Mouse (Mus musculus) urinary bladder, adult 2 months (tissue): ENCODE results near the gene Hhat. TPM values are rescaled to one million over a fixed set of nuclear protein-coding genes. Genes with fewer than 3 reads are reported as not detected.
A peak's percentile ranks its signal among the peaks of the same experiment; 100 is the strongest.

Experiments
- DNase-seq: peaks from one replicate; pipeline ENCODE4 v3.0.0; 2022; ENCODE audit warnings: low spot score
- polyA plus RNA-seq: library from polyadenylated mRNA; depleted of rRNA; stranded (reverse); fragments of >200 nt; gene quantifications from 2 replicates; pipeline ENCODE4 v1.2.3, GENCODE M21; 2012

The Hhat gene
- polyA plus RNA-seq, 1 experiment = 3.1 TPM

DNA sequence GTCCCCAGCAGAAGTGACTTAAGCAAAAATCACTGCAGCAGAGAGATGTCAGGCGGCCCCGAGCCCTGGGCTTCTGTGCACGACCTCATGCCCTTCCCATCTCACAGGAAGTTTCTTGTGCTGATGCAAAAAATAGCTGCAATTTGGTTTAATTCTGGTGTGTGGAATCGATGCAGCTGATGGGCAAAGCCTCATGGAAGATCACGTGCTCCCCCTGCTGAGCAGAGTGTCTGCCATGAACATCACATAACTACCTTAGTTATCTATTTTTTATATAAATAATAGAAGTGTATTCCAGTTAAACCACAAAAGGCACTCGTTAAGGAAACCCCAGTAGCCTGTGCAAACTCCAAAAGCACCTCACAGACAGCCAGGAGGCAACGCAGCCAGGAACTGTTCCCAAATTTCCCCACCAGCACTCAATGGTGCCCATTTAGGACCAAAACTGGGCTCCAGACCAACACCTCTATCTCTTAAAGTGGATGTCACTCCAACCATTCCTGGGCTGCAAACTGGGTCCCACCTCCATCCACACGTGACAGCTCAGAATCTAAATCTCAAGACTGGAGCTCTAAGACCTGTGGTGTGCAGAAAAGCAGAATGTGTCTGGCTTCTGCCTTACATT is 118.9 kb downstream of the Hhat start:
- DNase-seq = no peak

- DNase-seq = no peak
These were observed 120.4 kb downstream of the Hhat start for GRCm38 (mm10) chr1:192650586-192650985.

- no peak for DNase-seq
These were observed 121.0 kb downstream of the Hhat start for GRCm38 (mm10) chr1:192650023-192650422.

DNA sequence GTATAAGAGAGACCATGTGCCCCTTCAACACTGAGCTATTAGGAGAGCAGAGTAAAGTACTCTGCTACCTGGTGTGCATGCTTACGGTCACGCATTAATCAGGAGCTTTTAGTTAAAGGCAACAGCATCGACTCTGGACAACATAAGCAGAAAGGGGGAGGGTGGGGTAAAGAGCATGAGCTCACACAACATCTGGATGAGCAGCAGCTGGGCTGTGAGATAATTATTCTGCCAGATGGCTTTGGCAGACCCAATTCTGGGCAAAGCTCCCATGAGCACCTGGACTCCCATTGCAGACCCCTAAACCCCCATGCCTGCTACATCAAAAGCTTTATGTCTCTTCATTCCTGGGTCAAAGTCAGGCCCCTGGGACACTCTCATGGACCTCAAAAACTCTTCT is 121.8 kb downstream of the Hhat start:
- no peak for DNase-seq

DNA sequence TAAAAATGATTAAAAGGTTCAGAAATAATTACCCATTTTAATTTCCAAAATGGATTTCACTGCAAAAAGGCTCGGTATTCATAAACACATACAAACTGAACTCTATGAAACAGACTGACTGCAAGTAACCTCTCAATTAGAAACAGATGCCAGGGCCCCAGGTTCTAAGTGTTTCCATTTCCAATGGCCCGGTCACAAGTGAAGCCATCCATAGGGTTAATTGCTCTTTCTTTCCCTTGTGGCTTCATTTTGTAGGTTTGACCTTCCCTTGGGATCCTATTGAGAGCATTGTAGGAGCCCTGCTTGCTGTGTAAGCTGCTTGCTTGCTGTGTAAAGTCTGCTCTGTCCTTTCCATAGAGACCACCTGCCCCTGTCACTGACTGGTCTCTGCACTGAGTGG is 123.7 kb downstream of the Hhat start:
- DNase-seq = no peak

DNA sequence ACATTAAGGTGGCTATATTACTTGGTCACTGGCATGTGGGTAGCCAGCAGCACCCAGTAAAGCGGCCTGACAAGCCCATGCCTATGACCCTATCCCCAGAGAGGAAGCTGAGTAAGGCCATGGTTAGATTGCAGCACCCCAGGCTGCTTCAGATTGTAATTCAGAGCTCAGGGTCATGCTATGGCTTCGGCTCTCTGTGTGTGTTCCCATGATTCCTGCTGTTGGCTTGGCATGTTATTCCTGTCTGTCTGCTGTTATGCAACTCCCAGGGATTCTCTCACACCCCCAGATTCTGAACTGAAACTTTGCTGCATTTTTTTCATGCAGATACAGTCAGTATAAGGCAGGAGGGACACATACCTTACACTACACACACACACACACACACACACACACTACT is 128.9 kb downstream of the Hhat start:
- DNase-seq = no peak

GRCm38 (mm10) chr1:192639175-192639574 is 131.8 kb downstream of the Hhat start:
- DNase-seq = no peak

- no peak for DNase-seq
These were observed 149.2 kb downstream of the Hhat start for GRCm38 (mm10) chr1:192621843-192622242.

GRCm38 (mm10) chr1:192613271-192613670 is 157.8 kb downstream of the Hhat start:
- DNase-seq = no peak

- no peak for DNase-seq
These were observed 158.9 kb downstream of the Hhat start for GRCm38 (mm10) chr1:192611996-192612739.

GRCm38 (mm10) chr1:192606876-192607275 is 164.1 kb downstream of the Hhat start:
- DNase-seq = no peak

DNA sequence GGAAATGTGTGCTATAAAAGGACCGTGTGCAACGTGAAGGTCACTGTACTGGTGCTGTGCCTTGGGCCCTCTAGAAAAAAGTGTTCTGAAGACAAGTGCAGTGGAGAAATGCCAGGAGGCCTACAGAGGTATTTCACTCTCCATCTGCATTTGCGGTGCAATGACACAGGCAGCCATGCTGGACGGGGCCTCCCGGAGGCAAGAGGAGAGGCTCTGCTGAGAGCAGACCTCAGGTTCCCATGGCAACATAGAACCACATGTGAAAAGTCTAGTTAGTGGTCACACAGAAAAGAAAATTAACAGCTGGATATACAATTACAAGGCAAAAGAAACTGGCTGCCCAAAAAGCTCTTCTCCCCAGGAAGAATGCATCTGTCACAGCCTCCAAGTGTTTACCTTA is 166.6 kb downstream of the Hhat start:
- no peak for DNase-seq

- DNase-seq = no peak
These were observed 167.5 kb downstream of the Hhat start for GRCm38 (mm10) chr1:192603556-192603955.

- no peak for DNase-seq
These were observed 169.8 kb downstream of the Hhat start for GRCm38 (mm10) chr1:192601206-192601605.

DNA sequence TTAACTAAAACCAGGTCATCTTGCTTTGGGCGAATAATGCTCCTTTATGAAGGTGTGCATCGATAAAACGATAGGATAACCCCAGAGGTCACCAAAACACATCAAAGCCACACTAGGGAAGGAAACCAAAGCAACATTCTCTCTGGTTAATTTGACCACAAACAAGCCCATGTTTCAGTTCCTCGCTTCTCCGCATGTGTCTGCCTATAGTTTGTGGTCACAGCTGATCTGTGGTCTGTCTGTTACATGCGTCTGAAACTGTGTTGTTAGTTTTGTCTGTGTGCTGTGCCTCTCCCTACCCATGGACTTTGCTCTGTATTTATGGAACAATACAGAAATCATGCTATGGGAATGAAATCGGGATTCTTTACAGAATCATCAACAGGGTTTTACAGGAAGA is 171.3 kb downstream of the Hhat start:
- DNase-seq = no peak

GRCm38 (mm10) chr1:192598380-192598779 is 172.6 kb downstream of the Hhat start:
- peak; percentile 54 for DNase-seq

DNA sequence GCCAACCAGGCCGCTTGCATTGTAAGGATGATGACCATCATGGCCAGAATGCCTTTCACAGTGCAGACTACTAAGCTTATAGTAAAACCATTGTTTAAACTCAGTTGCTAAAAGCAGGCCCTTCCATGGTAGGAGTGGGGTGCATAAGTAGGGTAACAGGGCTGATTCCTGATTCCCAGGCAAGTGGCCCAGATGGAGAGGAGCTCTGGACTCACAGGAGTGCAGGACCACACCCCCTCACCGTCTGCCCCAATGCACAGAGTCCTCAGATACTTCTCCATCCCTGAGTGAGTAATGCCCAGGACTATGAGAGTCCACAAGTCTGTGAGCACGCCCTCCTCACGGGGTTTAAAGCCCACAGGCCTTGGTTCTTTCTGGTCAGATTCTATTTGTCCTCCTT is 175.6 kb downstream of the Hhat start:
- DNase-seq = no peak

- DNase-seq = no peak
These were observed 177.5 kb downstream of the Hhat start for GRCm38 (mm10) chr1:192593492-192593891.

GRCm38 (mm10) chr1:192587451-192587850 is 183.6 kb downstream of the Hhat start:
- no peak for DNase-seq

DNA sequence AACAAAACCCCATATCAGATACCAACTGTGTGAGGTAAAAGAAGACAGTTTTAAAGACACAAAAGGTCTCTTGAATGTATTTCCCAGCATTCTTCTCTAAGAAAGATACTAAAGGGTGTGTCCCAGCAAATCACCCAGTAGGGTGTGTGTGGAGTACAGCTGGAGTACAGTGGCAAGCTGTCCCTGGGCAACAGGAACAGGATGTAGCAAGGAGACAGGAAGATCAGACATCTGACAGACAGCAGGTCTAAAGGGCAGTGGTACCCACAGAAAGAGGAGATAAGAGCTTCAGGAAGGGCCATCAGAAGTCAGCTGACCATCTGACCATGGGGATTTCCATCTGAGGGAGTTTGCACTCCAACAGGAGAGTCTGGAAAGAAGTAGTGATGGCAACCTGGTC is 185.7 kb downstream of the Hhat start:
- DNase-seq = no peak

GRCm38 (mm10) chr1:192582921-192583320 is 188.1 kb downstream of the Hhat start:
- DNase-seq = no peak

GRCm38 (mm10) chr1:192564691-192565090 is 206.3 kb downstream of the Hhat start:
- no peak for DNase-seq

DNA sequence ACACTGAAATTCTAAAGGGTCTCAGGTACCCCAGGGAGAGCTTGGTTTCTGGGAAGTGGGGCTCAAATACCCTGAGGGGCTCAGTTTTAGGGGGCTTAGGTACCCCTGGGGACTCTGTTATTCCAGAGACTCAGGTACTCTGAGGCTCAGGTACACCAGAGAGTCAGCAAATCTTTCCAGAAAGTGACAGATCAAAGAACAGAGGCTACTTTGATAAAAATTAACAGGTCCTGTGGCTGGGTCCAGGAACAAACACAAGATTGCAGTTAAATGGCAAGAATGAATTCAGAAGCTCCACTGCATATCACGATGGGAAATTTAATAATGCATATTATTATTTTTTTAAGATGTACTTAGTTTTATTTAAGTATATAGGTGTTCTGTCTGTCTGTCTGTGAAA is 211.7 kb downstream of the Hhat start:
- no peak for DNase-seq
